Mouse (Mus musculus) T-helper 2 cell (primary cell): Measurements from ENCODE around the gene Furin.

Experiments
- in situ Hi-C: fragments of 300-600 bp; cut with MboI, MseI; formaldehyde crosslinking; loops from one replicate; pipeline ENCODE4 v1.15.1; 2025; ENCODE audit warnings: high pct_unique_total_duplicates

The Furin gene

GRCm38 (mm10) chr7:80346173-80346572 is 59.1 kb downstream of the Furin start:
- in situ Hi-C loops: no loop called here

- in situ Hi-C loops: no loop called here
Observed at GRCm38 (mm10) chr7:80343270-80344018, 61.8 kb downstream of the Furin start.

GRCm38 (mm10) chr7:80342858-80343257 is 62.4 kb downstream of the Furin start, which contains the start of gene Hddc3:
Gene Hddc3, plus strand, starts transcription at chr7:80343104.
- in situ Hi-C loops: no loop called here

GRCm38 (mm10) chr7:80341793-80342192 is 63.4 kb downstream of the Furin start:
- in situ Hi-C loops: no loop called here

- in situ Hi-C loops: no loop called here
Observed at GRCm38 (mm10) chr7:80340793-80341192, 64.4 kb downstream of the Furin start, which contains the start of gene Unc45a. Gene Unc45a, minus strand, starts transcription at chr7:80341005.

GRCm38 (mm10) chr7:80339793-80340628 is 65.2 kb downstream of the Furin start:
- in situ Hi-C loops: no loop called here

- in situ Hi-C loops: no loop called here
Observed at GRCm38 (mm10) chr7:80339371-80339770, 65.9 kb downstream of the Furin start.
